Mouse (Mus musculus) brain, embryonic 14.5 days (tissue): Measurements from ENCODE around the gene Olfr1411.

Source experiments
- CTCF ChIP-seq: fragments of 200-500 bp; IDR thresholded peaks from 2 replicates; pipeline ENCODE4 v1.5.1; 2012; ENCODE audit warnings: inconsistent platforms, mild to moderate bottlenecking, moderate library complexity, borderline replicate concordance; ENCODE audit not compliant: insufficient read depth, insufficient read length; ENCODE audit errors: extremely low read depth
- POLR2A ChIP-seq: fragments of 200-500 bp; IDR thresholded peaks from 2 replicates; pipeline ENCODE4 v1.6.1; 2012; ENCODE audit warnings: mild to moderate bottlenecking, inconsistent platforms, borderline replicate concordance; ENCODE audit not compliant: poor library complexity, insufficient read depth, insufficient read length, severe bottlenecking; ENCODE audit errors: extremely low read depth

- no peak for TF ChIP-seq POLR2A
- no peak for TF ChIP-seq CTCF
These were observed 13.5 kb downstream of the Olfr1411 start for GRCm38 (mm10) chr1:92607711-92608110.
